In genomic region chr6:136466956-136467750, GRCm38 (mm10) we compare ENCODE assay signal across 8 mouse cellular contexts. TPM values are rescaled to one million over a fixed set of nuclear protein-coding genes. Genes with fewer than 3 reads are reported as not detected.
A peak's percentile ranks its signal among the peaks of the same experiment; 100 is the strongest.
DNase-seq lines count a peak whose midpoint lies in the region; ATAC-seq lines count a peak whose summit lies in the region.

No protein-coding gene starts in this region.

- no peak overlapping the region for H3K4me3 ChIP-seq in hindbrain, embryonic 16.5 days (ENCODE audit: low read length)
- H3K4me3 ChIP-seq in megakaryocyte, embryonic 14.5 days (replicated peaks), result peak overlapping the region; percentile 56

- peak overlapping the region; percentile 89 for H3K27ac ChIP-seq in hindbrain, embryonic 16.5 days (ENCODE audit: low read depth, low read length)

- intact Hi-C loops in left cerebral cortex, postnatal 10 days (cut with DNase I), result loop anchor here (1.0 to 2.0 kb wide), 2 partner anchors 51 to 86 kb away; no protein-coding TSS in a partner anchor

- ATAC-seq in hindbrain, embryonic 16.5 days, result no peak

- no peak overlapping the region for H3K4me2 ChIP-seq in hindbrain, embryonic 16.5 days (ENCODE audit: low read length)

- no peaks in the 10 kb centered on the region for H3K36me3 ChIP-seq in hindbrain, embryonic 16.5 days (ENCODE audit: control insufficient read depth, insufficient read depth, low read length)
- H3K36me3 ChIP-seq in megakaryocyte, embryonic 14.5 days (replicated peaks; ENCODE audit: low read length), result peaks cover 10% of the 10 kb centered on the region

- peak; percentile 91 for DNase-seq in R1 (ENCODE audit: low read depth, low spot score)
- peak; percentile 89 to 92 for DNase-seq in cerebellum, postnatal 25 days
- DNase-seq in frontal cortex, postnatal 36 days (ENCODE audit: low spot score in 2 of 2), result peak; percentile 81 to 88
- peak; percentile 88 to 93 for DNase-seq in left cerebral cortex, postnatal 10 days (ENCODE audit: extremely low spot score in 1 of 2, low spot score in 2 of 2)
- DNase-seq in right cerebral cortex, adult 2 months (ENCODE audit: low spot score in 2 of 2), result peak; percentile 84 to 85
- DNase-seq in urinary bladder, adult 2 months (ENCODE audit: low spot score), result peak; percentile 52

- peaks cover 18% of the 10 kb centered on the region for H3K4me1 ChIP-seq in hindbrain, embryonic 16.5 days (ENCODE audit: control insufficient read depth, insufficient read depth, low read depth, low read length)
- H3K4me1 ChIP-seq in megakaryocyte, embryonic 14.5 days, result peaks cover 78% of the 10 kb centered on the region

- no peaks in the 10 kb centered on the region for H3K27me3 ChIP-seq in hindbrain, embryonic 16.5 days (replicated peaks; ENCODE audit: control insufficient read depth, insufficient read depth, low read length)
- H3K27me3 ChIP-seq in megakaryocyte, embryonic 14.5 days (replicated peaks), result no peaks in the 10 kb centered on the region

- H3K9ac ChIP-seq in hindbrain, embryonic 16.5 days (ENCODE audit: low read depth, low read length), result no peak overlapping the region

- WGBS in hindbrain, embryonic 16.5 days, result 52% methylated on average over 14 of the region's 14 CpGs

- no peaks in the 10 kb centered on the region for H3K9me3 ChIP-seq in hindbrain, embryonic 16.5 days (ENCODE audit: control insufficient read depth, low read length)
- no peaks in the 10 kb centered on the region for H3K9me3 ChIP-seq in megakaryocyte, embryonic 14.5 days

RNA-seq across cellular contexts. Expression of gene Atf7ip, which starts 38.8 kb away (rescaled TPM):
- polyA plus RNA-seq in hindbrain, embryonic 16.5 days (2015; fragmentation: Nextera tagmentation; extraction: Ambion mirVana), result 30.4 and 33.9 TPM in 2 replicates
- total RNA-seq in left cerebral cortex, postnatal 10 days (2021), result 100 to 1,000 TPM; 119 to 135 TPM
- polyA plus RNA-seq in megakaryocyte, embryonic 14.5 days (2012; ENCODE audit: insufficient read depth, low replicate concordance), result 4.6 and 12.1 TPM in 2 replicates
- polyA plus RNA-seq in urinary bladder, adult 2 months (2012; rRNA removed), result 20.5 and 31.6 TPM in 2 replicates

RNA-seq across cellular contexts. Expression of gene E330021D16Rik, which starts 51.8 kb away (rescaled TPM):
- polyA plus RNA-seq in hindbrain, embryonic 16.5 days (2015; fragmentation: Nextera tagmentation; extraction: Ambion mirVana), result not detected in 2 replicates
- total RNA-seq in left cerebral cortex, postnatal 10 days (2021), result not detected
- not detected in 2 replicates for polyA plus RNA-seq in megakaryocyte, embryonic 14.5 days (2012; ENCODE audit: insufficient read depth, low replicate concordance)
- polyA plus RNA-seq in urinary bladder, adult 2 months (2012; rRNA removed), result not detected in 2 replicates
